Mouse (Mus musculus) CD8-positive naive resting alpha-beta T cell, adult 2 months (primary cell): ENCODE data around the gene Marc2.
A peak's percentile ranks its signal among the peaks of the same experiment; 100 is the strongest.

Experiments
- DNase-seq, 2 experiments: peaks; one replicate each; pipeline ENCODE4 v3.0.0; 2022; ENCODE audit warnings: low read depth in 2 of 2, low spot score in 2 of 2

The Marc2 gene

DNA sequence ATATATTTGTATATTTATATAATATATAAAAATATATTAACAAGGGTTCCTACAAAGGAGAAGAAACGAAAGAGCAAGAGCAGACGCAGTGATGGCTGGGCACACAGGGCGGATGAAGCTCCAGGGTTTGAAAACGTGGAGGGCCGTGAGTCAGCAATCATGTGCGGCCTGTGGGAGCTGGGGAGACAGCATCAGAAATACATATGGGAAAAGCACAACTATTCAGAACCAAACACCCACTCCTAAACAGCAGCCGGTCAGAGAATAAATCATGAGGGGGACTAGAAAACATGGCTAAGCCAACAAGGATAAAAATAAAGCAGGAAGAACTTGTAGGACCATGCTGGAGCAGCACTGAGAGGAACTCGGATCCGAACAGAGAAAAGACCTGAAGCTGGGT, 11.0 kb upstream of the Marc2 start:
- DNase-seq: no peak

DNA sequence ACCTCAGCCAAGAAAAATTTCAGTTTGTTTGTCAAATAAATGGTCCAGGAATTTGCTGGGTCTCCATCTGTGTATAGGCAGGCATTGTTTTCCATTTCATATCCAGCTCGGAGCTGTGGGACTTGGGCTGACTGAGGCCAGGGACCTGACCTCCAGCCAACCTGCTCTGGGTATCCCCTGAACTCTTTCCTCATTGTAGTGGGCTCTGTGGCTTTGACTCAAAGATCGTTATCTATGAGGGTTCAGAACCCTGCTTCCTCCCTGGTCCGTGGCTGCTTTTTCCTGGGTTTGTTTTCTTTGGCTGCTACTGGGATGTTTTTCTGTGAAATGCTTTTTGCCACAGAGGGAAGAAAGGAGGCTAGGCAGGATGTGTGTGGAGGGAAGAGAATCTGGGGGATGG, 7.7 kb upstream of the Marc2 start:
- DNase-seq: peak in 1 of 2 experiments; percentile 16

DNA sequence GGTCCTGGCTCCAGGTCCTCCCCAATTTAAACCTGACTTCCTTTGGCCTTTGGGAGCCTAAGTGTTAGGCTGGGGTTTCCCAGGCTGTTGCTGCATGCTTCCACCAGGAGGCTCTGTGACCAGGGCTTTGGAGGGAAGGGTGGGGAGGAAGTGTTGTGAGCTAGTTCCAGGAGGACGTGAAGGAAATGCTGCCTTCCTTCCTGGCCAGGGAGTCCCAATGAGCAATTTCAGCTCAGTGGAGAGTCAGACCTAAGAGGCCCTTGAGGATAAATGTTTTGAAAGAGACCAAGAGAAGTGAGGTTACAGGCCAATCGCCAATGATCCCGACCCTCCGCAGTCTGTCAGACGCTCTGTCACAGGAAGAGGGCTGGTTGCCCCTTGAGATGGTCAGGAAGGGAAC, 7.1 kb upstream of the Marc2 start:
- peak; percentile 38 to 53 for DNase-seq

DNA sequence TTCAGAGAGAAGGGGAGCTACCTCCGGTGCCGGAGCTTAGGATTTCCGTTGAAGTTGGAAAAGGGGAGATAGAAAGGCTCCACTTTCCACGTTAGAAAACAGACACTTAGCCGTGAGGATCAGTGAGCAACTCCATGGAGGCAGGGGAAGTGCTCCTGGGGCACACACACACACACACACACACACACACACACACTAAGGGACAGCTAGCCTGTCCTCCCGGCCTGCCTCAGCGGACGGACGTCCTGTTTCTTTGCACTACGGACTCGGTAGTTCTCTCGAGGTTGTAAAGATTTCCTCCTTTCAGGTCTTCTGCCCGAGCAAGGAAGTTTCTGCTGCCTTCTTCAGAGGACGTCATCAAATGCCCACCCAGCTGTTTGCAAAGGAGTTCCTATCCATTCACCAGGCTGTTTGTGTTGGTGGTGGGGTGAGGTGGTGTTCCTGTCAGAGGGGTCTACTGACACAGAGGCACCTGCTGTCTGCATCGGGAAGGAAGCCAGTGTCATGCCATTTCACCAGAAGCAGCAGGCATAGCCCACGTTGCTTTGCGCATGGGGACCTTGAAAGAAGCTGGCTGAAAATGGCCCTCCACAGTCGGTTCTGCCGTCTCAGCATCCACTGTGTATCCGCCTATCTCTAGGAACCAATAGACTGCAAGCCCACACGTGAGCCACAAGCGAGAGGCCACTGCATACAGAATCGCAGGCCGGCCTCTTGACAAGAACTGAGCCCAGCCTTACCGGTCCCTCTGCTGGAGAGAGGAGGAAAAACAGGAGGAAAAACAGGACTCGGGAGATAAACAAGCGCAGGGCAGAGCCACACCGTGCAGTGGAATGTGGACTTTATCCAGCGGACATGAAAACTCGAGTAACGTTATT, 5.7 kb upstream of the Marc2 start:
- peak; percentile 24 to 51 for DNase-seq

DNA sequence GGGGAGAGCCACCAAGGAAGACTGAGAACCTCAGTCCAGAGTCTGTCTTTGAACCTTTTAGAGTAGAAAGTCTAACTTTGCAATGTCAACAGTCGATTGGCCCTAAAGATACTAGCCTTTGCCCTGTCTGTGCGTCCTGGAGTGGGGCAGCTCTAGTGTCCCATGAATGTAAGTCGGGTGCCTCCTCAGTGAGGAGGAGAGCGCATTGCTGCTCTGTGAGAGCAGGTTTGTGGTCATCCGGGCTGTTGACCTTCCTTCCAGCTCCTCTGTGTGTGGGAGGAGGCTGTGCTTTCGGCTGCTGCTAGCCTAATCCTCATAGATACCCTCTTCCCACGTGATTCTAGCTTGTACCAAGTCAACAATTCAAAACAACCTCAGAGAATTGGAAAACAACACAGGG, 4.9 kb upstream of the Marc2 start:
- no peak for DNase-seq

DNA sequence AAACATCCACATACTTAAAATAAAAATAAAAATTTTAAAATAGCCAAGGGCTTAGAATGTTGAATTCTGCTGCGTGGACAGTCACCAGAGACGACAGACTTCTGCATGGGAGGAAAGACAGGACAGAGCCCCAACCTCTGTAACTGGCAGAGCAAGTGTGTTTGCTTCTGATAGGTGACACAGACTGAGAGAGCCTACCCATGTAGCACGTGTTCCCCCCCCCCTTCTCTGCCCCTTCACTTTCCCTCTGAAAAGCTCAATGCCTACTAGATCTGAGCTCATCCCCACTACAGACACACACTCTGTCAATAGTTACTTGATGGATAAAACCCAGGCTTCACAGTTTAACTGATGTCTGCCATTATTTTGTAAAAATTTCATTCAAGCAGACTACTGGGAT, 722 bp upstream of the Marc2 start:
- DNase-seq: no peak

DNA sequence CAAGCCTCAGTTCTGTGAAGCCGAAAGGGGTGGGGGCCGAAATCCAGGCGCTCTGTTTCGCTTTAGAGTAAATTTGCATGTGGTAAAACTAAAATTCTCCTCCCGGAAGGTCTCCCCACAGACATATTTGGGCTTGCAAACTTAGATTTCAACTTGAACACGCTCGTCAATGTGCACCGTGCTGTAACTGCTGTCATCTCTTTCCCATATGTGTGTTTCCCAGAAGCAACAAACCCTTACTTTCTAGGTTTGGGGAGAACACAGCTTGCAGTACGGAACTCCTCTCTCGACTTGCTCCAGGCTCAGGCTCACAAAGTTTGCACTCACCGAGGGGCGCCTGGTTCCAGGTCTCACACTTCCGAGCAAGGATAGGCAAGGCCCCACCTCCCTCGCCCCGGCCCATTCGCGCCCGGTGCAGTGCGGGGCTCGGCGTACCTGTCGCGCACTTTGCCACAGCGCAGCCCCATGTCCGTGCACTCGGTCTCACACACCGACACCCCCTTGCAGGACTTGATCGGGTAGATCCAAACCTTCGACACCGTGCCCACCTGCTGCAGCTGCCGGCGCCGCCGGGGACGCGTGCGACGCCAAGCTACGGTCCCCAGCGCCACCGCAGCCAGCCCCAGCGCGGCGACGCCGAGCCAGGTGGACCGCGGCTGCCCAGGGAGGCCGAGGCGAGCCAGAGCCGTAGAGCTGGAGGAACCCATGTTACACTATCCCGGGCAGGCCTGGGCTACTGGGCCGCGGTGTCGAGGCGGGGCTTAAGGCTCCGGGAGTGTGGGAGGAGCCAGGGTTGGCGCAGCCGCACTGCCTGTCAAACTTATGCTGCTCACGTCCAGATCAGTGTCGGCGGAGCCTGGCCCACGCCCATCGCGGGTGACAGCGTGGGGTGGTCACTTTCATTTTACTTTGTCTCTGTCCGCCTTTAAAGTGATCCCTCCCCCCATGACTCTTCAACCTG, 860 bp downstream of the Marc2 start:
- peak; percentile 67 to 79 for DNase-seq

DNA sequence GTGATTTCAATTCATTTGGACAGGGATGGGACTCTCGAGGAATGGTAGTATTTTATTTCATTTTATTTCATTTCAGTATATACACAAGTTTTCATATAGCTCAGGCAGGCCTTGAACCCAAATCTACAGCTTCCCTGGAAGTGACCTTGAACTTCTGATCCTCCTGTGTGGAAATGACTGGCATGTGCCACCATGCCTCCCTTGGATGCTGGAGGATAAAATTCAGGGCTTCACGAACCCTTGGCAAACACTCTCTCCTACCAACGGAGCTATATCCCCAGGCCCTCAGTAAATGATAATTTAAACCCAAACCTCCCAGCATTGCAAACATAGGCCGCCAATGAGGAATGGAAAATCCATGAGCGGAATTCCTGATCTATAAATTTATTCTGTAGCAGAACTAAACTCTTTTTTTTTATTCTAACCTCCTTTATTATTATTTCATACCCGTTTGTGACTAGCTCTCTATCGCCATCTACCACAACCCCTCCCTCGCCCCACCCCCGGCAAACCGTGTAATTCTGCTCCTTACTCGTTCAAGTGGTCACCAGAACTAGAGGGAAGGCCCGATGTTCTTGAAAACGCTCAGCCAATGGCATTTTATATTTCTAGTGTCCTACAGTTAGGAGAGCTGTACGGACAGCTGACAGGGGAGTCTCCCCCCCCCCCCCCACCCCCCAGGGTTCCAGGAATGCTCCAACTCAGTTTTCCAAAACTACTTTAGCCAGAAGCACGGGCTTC, 1.8 kb downstream of the Marc2 start:
- DNase-seq: no peak

DNA sequence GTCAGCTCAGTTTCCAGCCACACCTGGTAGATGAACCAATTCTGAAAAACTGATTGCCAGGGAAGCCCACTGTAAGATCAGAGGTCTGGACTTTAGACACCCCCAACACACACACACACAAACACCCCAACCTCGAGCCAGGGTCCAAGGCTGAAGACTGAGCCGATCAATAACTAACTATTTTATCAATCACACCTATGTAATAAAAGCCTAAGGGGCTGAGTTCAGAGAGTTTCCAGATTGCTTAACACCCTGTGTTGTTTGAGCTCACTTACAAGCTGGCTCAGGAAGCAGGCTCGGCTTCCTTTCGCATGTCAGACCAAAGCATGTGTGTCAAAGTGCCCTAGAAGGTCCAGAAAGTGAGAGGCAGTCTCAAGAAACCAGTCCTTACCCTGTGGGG, 8.6 kb downstream of the Marc2 start:
- DNase-seq: no peak

DNA sequence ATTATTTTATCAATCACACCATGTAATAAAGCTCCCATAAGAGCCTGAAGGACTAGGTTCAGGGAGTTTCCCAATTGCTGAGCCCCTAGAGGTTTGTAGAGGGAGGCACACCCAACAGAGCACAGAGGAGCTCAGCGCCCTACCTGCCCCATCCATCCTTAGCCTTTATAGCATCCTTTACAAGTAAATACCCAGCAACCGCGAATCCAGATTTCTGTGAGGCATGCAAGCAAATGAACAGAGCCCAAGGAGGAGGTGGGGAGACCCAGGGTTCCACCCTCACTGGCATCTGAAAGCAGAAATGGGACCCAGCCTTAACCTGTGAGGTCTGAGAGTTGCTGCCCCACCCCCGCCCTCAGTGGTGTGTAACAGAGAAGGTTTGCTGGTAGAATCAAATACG, 9.9 kb downstream of the Marc2 start:
- no peak for DNase-seq

DNA sequence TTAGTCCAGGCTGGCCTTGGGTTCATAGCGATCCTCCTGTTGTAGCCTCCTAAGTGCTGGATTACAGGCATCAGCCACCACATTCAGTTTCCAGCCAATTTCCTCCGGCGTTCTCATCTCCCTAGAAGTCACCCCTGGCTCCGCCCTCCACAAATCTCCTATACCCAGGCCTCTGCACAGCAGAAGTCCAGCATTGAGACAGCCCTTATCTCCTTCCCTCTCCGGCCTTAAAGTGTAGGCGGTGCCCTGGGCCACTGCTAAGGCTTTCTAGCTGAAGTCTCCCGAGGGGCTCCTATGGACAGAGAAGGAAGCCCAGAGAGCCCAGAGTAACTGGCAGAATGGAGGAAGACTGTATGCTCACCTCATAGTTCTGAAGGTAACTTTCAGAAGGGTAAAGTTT, 12.8 kb downstream of the Marc2 start:
- DNase-seq: no peak

DNA sequence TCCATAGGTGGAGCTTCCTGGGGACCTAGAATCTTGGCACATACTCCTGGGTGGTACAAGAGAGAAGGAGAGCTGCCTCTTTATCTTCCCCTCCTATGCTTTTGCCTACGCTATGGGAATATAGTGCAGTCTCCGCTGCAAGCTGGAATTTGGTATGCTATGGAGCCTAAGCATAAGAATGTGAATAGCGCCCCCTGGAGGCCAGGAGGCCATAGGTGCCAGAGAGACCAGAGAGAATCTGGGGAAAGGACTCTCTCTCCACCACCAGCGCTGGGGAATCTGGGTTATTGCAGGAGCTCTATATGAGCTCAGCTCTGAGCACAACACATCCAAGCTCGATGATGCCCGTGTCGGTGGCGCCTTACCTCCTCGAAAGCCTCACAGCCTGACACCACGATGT, 14.0 kb downstream of the Marc2 start:
- DNase-seq: no peak

DNA sequence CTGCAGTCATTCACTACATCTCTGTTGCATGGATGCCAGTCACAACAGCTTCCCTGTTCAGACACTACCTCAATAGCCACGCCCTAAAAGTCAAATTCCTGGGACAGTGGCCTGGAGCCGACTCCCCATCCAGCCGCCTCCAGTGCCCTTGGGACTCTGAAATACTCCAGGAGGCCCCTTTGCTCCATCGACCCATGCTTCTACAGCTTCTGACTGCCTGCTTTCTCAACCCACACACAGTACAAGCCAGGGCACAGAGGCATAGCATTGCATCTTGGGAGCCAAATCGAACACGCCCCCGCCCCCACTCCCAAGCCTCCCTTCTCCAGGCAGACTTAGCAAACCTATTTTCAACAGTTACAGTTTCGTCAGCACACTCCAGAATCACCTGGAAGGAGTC, 16.4 kb downstream of the Marc2 start:
- no peak for DNase-seq

DNA sequence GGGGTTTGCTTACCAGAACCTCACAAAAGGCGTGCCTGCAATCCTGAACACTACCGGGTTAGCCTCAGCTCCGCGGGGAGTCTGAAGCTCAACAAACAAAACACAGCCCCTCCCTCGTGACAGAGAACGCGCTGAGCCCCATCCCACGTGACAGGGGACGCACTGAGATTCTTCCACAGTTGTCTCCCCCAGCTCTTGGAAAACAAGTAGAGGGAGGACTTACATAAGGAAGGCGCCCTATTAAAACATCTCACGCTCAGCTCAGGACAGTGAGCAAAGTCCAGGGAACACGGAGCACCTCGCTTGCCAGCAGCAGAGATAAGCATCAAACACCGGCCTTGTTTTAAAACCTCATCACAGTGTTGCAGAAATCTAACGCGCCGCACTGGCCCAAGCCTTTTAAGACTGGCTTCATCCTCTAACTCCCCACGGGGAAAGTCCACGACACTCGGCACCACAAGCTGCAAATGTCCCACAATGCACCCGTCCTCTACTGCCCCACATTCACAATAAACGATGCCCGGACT, 19.0 kb downstream of the Marc2 start:
- DNase-seq: no peak

DNA sequence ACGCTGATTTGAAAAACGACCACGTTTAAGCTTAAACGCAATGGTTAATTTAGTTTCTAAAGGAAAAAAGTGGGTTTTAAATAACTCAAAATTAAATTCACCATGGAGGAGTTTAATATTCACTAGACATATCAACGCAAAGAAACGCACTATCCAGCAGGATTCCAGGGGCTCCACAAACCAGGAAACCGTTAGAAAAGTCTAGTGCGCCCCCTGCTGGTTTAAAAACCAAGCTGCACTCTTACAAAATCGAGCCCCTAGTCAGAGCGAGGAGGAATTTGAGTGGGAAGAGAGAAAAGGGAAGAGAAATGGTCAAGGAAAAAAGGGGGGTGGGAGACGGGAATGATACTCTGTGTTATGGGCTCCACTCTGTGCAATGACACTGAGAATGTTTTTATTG, 21.2 kb downstream of the Marc2 start:
- DNase-seq: peak in 1 of 2 experiments; percentile 28

DNA sequence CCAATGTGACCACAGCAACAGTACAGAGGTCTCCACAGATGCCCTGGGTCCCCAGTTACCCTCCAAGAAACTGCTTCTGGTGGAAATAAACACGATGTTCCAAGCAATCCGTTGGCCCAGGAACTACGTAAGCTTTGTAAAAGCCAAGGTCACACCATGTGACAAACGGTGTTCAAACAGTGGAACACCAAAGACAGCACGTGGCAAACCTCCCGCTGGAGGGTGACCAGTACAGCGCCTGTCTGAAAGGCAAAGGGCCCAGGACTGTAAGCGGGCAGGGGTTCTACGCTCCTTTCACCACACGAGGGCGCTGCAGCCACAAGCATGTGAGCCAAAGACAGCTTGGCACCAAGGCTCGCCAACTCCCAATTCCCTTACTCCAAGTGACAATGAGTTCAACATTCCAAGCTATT, 21.8 kb downstream of the Marc2 start:
- DNase-seq: peak; percentile 62 to 71

DNA sequence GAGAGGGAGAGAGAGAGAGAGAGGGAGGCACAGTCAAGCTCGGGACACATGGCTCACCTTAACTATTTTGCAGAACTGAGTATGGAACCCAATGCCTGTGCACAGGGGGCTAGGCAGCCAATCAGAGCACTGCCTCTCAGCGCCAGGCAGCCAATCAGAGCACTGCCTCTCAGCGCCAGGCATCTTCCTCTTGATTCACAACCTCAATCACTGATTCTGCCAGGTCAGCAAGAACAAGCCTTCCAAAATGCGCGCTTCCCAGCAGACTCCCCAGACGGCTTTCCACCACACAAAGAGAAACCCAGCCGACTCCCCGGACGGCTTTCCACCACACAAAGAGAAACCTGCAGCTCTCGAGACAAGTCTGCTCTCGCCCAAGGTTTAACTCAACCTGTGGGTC, 23.6 kb downstream of the Marc2 start:
- no peak for DNase-seq

DNA sequence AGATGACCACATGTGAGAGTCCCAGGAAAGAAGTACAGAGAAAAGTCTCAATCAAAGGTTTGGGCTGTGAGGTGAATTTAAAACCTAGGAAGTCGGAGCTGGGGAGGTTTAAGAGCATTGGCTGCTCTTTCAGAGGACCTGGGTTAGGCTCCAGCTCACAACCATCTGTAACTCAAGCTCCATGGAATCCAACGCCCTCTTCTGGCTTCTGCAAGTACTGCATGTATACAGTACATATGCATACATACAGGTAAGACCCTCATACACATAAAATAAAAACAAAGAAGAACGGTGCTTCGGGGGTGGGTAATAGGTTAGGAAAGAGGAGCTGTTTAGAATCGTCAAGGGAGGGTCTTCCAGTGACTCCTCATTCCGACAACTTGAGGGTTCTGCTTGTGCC, 28.5 kb downstream of the Marc2 start:
- DNase-seq: no peak

DNA sequence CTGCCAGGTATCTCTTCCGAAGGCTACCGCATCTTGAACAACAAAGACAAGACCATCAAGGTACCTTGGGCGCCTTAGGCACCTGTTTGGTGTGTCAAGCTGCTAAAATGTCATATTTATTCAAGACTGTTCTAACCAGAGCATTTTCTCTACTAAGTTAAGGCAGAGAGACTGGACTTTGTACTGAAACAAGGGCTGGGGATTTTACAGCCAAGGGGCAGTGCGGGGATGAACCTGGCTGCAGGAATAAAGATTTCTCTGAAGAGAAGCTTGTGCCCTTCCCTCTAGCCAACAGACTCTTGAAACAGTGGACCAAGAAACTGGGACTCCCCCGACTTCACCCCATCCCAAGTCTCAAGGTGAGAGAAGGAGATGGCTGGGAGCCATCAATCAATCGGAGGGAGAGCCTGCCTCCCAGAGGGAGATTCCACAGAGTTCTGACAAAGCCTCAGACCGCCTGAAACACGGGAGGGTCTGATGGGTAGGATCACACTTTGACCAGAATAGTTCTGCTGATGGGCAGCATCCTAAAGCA, 34.5 kb downstream of the Marc2 start:
- DNase-seq: no peak

DNA sequence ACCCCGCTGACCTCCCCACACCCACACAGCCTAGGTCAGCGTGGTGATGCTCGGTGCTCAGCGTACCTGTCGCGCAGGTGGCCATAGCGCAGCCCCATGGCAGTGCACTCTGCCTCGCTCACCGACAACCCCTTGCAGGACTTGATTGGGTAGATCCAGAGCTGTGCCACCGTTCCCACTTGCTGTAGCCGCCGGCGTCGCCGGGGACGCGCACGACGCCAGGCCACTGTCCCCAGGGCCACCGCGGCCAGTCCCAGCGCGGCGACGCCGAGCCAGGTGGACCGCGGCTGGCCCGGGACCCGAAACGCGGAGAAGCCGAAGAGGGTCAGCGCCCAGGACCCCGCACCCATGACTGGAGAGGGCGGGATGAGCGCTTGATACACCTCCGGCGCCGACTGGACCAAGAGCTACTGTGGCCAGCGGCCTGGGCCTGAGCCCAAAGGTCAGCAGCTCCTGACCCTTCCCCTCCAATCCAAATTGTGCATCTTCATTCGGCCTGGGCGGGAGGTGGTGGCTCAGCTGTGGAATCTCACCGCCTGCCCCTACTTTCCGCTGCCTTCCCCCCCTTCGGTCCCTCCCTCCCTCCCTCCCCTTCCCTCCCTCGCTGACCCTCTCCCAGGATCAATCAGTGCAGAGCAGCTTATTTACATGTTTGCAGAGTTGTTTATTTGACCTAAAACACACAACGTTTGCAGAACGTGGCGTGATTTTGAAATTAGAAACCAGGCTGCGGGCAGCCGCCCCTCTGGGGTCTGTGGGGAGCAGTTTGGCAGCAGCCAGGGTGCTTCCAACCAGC, 35.3 kb downstream of the Marc2 start, which contains the start of gene Marc1:
TSS of gene Marc1 (minus strand) at position 534 of the 796 bp plus-strand sequence.
- DNase-seq: no peak
